Mouse (Mus musculus) retina, embryonic 14.5 days (tissue): ENCODE results near the gene Gm4450.
"Not testable (repeated sequence)": the region's sequence is repeated elsewhere in the genome, so short reads cannot be mapped to it uniquely, and the experiment has no call there.

Experiments used
- DNase-seq: peaks from one replicate; pipeline ENCODE4 v3.0.0-alpha.2; 2015; ENCODE audit warnings: low spot score

Gene Gm4450

GRCm38 (mm10) chr3:98457026-98457425, at the start of gene Gm4450:
Gene Gm4450, minus strand, starts transcription at chr3:98457126.
- not testable (repeated sequence) for DNase-seq

- not testable (repeated sequence) for DNase-seq
Observed at GRCm38 (mm10) chr3:98497401-98497800, 40.5 kb upstream of the Gm4450 start.

GRCm38 (mm10) chr3:98496762-98497161, 39.8 kb upstream of the Gm4450 start:
- not testable (repeated sequence) for DNase-seq

- not testable (repeated sequence) for DNase-seq
Observed at GRCm38 (mm10) chr3:98495055-98495454, 38.1 kb upstream of the Gm4450 start.

- DNase-seq, result not testable (repeated sequence)
Observed at GRCm38 (mm10) chr3:98494184-98494583, 37.3 kb upstream of the Gm4450 start.

GRCm38 (mm10) chr3:98471499-98471898, 14.6 kb upstream of the Gm4450 start:
- DNase-seq, result not testable (repeated sequence)

GRCm38 (mm10) chr3:98471057-98471456, 14.1 kb upstream of the Gm4450 start:
- not testable (repeated sequence) for DNase-seq

GRCm38 (mm10) chr3:98469323-98469722, 12.4 kb upstream of the Gm4450 start:
- not testable (repeated sequence) for DNase-seq

- not testable (repeated sequence) for DNase-seq
Observed at GRCm38 (mm10) chr3:98453786-98454185, 3.1 kb downstream of the Gm4450 start.

GRCm38 (mm10) chr3:98443924-98444323, 13.0 kb downstream of the Gm4450 start:
- DNase-seq, result not testable (repeated sequence)

GRCm38 (mm10) chr3:98443149-98443779, 13.7 kb downstream of the Gm4450 start:
- DNase-seq, result not testable (repeated sequence)

GRCm38 (mm10) chr3:98442245-98442644, 14.7 kb downstream of the Gm4450 start:
- DNase-seq, result not testable (repeated sequence)

- no peak for DNase-seq
Observed at GRCm38 (mm10) chr3:98435030-98435429, 21.9 kb downstream of the Gm4450 start.

GRCm38 (mm10) chr3:98434088-98434816, 22.7 kb downstream of the Gm4450 start:
- no peak for DNase-seq

- no peak for DNase-seq
Observed at GRCm38 (mm10) chr3:98428928-98429525, 27.9 kb downstream of the Gm4450 start.

- DNase-seq, result no peak
Observed at GRCm38 (mm10) chr3:98428449-98428775, 28.5 kb downstream of the Gm4450 start.

- DNase-seq, result peak; percentile 83
Observed at GRCm38 (mm10) chr3:98427600-98428448, 29.1 kb downstream of the Gm4450 start.

GRCm38 (mm10) chr3:98427260-98427599, 29.7 kb downstream of the Gm4450 start:
- no peak for DNase-seq

- DNase-seq, result no peak
Observed at GRCm38 (mm10) chr3:98426749-98427148, 30.2 kb downstream of the Gm4450 start.

- DNase-seq, result no peak
Observed at GRCm38 (mm10) chr3:98422926-98423325, 34.0 kb downstream of the Gm4450 start.

GRCm38 (mm10) chr3:98419786-98420070, 37.2 kb downstream of the Gm4450 start:
- no peak for DNase-seq

GRCm38 (mm10) chr3:98418991-98419785, 37.7 kb downstream of the Gm4450 start:
- no peak for DNase-seq
